ENCODE assay signal across 27 mouse cellular contexts in genomic region chr5:112556640-112557039, GRCm38 (mm10). TPM values are rescaled to one million over a fixed set of nuclear protein-coding genes. Genes with fewer than 3 reads are reported as not detected.
DNase-seq lines count a peak whose midpoint lies in the region; ATAC-seq and TF ChIP-seq lines count a peak whose summit lies in the region.
"Had no signal": no experiment of that assay in that cellular context is flagged by ENCODE, and none has a peak within 500 bp of the region (broad histone marks: within the 10 kb centered on the region; RNA-seq: fewer than 3 reads in every experiment).

No protein-coding gene starts in this region.

- H3K9ac ChIP-seq in hindbrain, embryonic 12.5 days, result no peak overlapping the region
- H3K9ac ChIP-seq in hindbrain, embryonic 16.5 days (ENCODE audit: low read depth, low read length), result no peak overlapping the region
- H3K9ac ChIP-seq in limb, embryonic 14.5 days (ENCODE audit: low read depth, low read length, severe bottlenecking), result no peak overlapping the region
- H3K9ac ChIP-seq: forebrain, embryonic 13.5 days; heart, embryonic 12.5 days; heart, embryonic 15.5 days; hindbrain, embryonic 15.5 days had no signal

- 78% methylated on average over 3 of the region's 3 CpGs for WGBS in hindbrain, embryonic 12.5 days
- 67% methylated on average over 3 of the region's 3 CpGs for WGBS in hindbrain, embryonic 16.5 days
- WGBS in limb, embryonic 14.5 days, result 53% methylated on average over 3 of the region's 3 CpGs
- 81% methylated on average over 3 of the region's 3 CpGs for WGBS in limb, embryonic 10.5 days

- no peak overlapping the region for H3K4me2 ChIP-seq in hindbrain, embryonic 12.5 days (replicated peaks)
- H3K4me2 ChIP-seq in hindbrain, embryonic 16.5 days (ENCODE audit: low read length), result no peak overlapping the region
- H3K4me2 ChIP-seq in limb, embryonic 14.5 days (replicated peaks; ENCODE audit: low read depth, low read length, severe bottlenecking), result no peak overlapping the region
- H3K4me2 ChIP-seq: forebrain, embryonic 13.5 days; heart, embryonic 12.5 days; heart, embryonic 15.5 days; hindbrain, embryonic 15.5 days had no signal

- no peaks in the 10 kb centered on the region for H3K36me3 ChIP-seq in hindbrain, embryonic 12.5 days
- H3K36me3 ChIP-seq in hindbrain, embryonic 16.5 days (ENCODE audit: control insufficient read depth, insufficient read depth, low read length), result no peaks in the 10 kb centered on the region
- no peaks in the 10 kb centered on the region for H3K36me3 ChIP-seq in limb, embryonic 14.5 days (ENCODE audit: control insufficient read depth, insufficient read depth, low read length)
- no peaks in the 10 kb centered on the region for H3K36me3 ChIP-seq in limb, embryonic 10.5 days
- H3K36me3 ChIP-seq: forebrain, embryonic 10.5 days; heart, embryonic 12.5 days; heart, embryonic 15.5 days; hindbrain, embryonic 10.5 days; hindbrain, embryonic 15.5 days had no signal

- peaks cover 30% of the 10 kb centered on the region for H3K4me1 ChIP-seq in hindbrain, embryonic 12.5 days
- peaks cover 25% of the 10 kb centered on the region for H3K4me1 ChIP-seq in hindbrain, embryonic 16.5 days (ENCODE audit: control insufficient read depth, insufficient read depth, low read depth, low read length)
- peaks cover 19% of the 10 kb centered on the region for H3K4me1 ChIP-seq in limb, embryonic 14.5 days (ENCODE audit: control insufficient read depth, insufficient read depth, low read length)
- peaks cover 10% of the 10 kb centered on the region; the same call in 1 of the 2 replicates for H3K4me1 ChIP-seq in limb, embryonic 10.5 days
- H3K4me1 ChIP-seq: heart, embryonic 12.5 days; heart, embryonic 15.5 days had no signal

- TF ChIP-seq CTCF in brain, embryonic 14.5 days (IDR thresholded peaks at IDR 0.05; ENCODE audit: borderline replicate concordance, extremely low read depth, insufficient read depth, insufficient read length), result no peak

- DNase-seq in cerebellum, postnatal 14 days, result peak; percentile 66 to 68
- no peak for DNase-seq in cerebellum, adult 11-12 months
- DNase-seq in limb, embryonic 14.5 days (ENCODE audit: low spot score), result peak; percentile 24
- no peak for DNase-seq in limb, embryonic 10.5 days (ENCODE audit: low spot score)
- DNase-seq in brain, embryonic 14.5 days (ENCODE audit: low read depth), result peak; percentile 42
- DNase-seq in ovary, postnatal 14 days (ENCODE audit: low spot score), result no peak
- DNase-seq: adrenal gland, adult 8-10 months; adrenal gland, postnatal 25 days; cerebellum, postnatal 36 days; gastrocnemius, postnatal 25 days; heart, adult 18-20 months; heart, postnatal 10 days; heart, postnatal 36 days; kidney, adult 18-20 months had no signal

- H3K4me3 ChIP-seq in hindbrain, embryonic 12.5 days, result no peak overlapping the region
- H3K4me3 ChIP-seq in hindbrain, embryonic 16.5 days (ENCODE audit: low read length), result no peak overlapping the region
- H3K4me3 ChIP-seq in limb, embryonic 14.5 days (replicated peaks; ENCODE audit: low read length), result no peak overlapping the region
- no peak overlapping the region for H3K4me3 ChIP-seq in limb, embryonic 10.5 days
- H3K4me3 ChIP-seq: forebrain, embryonic 10.5 days; forebrain, embryonic 13.5 days; heart, embryonic 12.5 days; heart, embryonic 15.5 days; hindbrain, embryonic 10.5 days; hindbrain, embryonic 15.5 days had no signal

- H3K9me3 ChIP-seq in hindbrain, embryonic 12.5 days (replicated peaks), result no peaks in the 10 kb centered on the region
- no peaks in the 10 kb centered on the region for H3K9me3 ChIP-seq in hindbrain, embryonic 16.5 days (ENCODE audit: control insufficient read depth, low read length)
- H3K9me3 ChIP-seq in limb, embryonic 14.5 days (ENCODE audit: control insufficient read depth, low read length), result no peaks in the 10 kb centered on the region
- H3K9me3 ChIP-seq in limb, embryonic 10.5 days (replicated peaks), result no peaks in the 10 kb centered on the region
- H3K9me3 ChIP-seq: forebrain, embryonic 10.5 days; forebrain, embryonic 13.5 days; heart, embryonic 12.5 days; heart, embryonic 15.5 days; hindbrain, embryonic 10.5 days; hindbrain, embryonic 15.5 days had no signal

- TF ChIP-seq POLR2A in limb, embryonic 14.5 days (IDR thresholded peaks at IDR 0.05; ENCODE audit: borderline replicate concordance, extremely low read depth, insufficient read depth, insufficient read length), result no peak
- TF ChIP-seq POLR2A in brain, embryonic 14.5 days (IDR thresholded peaks at IDR 0.05; ENCODE audit: borderline replicate concordance, extremely low read depth, insufficient read depth, insufficient read length, poor library complexity, severe bottlenecking), result no peak

- ATAC-seq in hindbrain, embryonic 12.5 days (ENCODE audit: low FRiP score), result no peak
- no peak for ATAC-seq in hindbrain, embryonic 16.5 days
- ATAC-seq in limb, embryonic 14.5 days (ENCODE audit: low FRiP score, low read depth), result no peak
- ATAC-seq: activated CD4-positive, CD25-positive, alpha-beta regulatory T cell, adult 4 months; CD4-positive, CD25-positive, alpha-beta regulatory T cell, adult 4 months; forebrain, embryonic 13.5 days; inflammation-experienced regulatory T-cells, adult 6 months; intestine, embryonic 16.5 days had no signal

- peaks cover 6% of the 10 kb centered on the region; the same call in 1 of the 2 replicates for H3K27me3 ChIP-seq in hindbrain, embryonic 12.5 days
- no peaks in the 10 kb centered on the region for H3K27me3 ChIP-seq in hindbrain, embryonic 16.5 days (replicated peaks; ENCODE audit: control insufficient read depth, insufficient read depth, low read length)
- H3K27me3 ChIP-seq in limb, embryonic 14.5 days (ENCODE audit: control insufficient read depth, insufficient read depth, low read length), result no peaks in the 10 kb centered on the region
- H3K27me3 ChIP-seq in limb, embryonic 10.5 days (ENCODE audit: low read depth, poor library complexity, severe bottlenecking), result no peaks in the 10 kb centered on the region
- H3K27me3 ChIP-seq: forebrain, embryonic 13.5 days; hindbrain, embryonic 15.5 days had no signal

- H3K27ac ChIP-seq in hindbrain, embryonic 12.5 days, result peak overlapping the region; percentile 40; the same call in 1 of the 2 replicates
- no peak overlapping the region for H3K27ac ChIP-seq in hindbrain, embryonic 16.5 days (ENCODE audit: low read depth, low read length)
- no peak overlapping the region for H3K27ac ChIP-seq in limb, embryonic 14.5 days (replicated peaks; ENCODE audit: low read depth, low read length)
- no peak overlapping the region for H3K27ac ChIP-seq in limb, embryonic 10.5 days
- H3K27ac ChIP-seq: forebrain, embryonic 10.5 days; forebrain, embryonic 13.5 days; heart, embryonic 15.5 days; hindbrain, embryonic 10.5 days; hindbrain, embryonic 15.5 days had no signal

RNA-seq across cellular contexts. Expression of gene Sez6l, which starts 20.3 kb away (rescaled TPM):
- polyA plus RNA-seq in hindbrain, embryonic 12.5 days (2016; fragmentation: Nextera tagmentation; extraction: Ambion mirVana), result 16.0 and 16.4 TPM in 2 replicates
- polyA plus RNA-seq in hindbrain, embryonic 16.5 days (2015; fragmentation: Nextera tagmentation; extraction: Ambion mirVana), result 42.8 and 52.7 TPM in 2 replicates
- polyA plus RNA-seq in limb, embryonic 14.5 days (2012; rRNA removed), result 1.8 and 2.1 TPM in 2 replicates
- 0.83 and 0.89 TPM in 2 replicates for polyA plus RNA-seq in limb, embryonic 14.5 days (2014; fragmentation: Nextera tagmentation; extraction: Ambion mirVana)
- 0.09 and 0.16 TPM in 2 replicates for polyA plus RNA-seq in limb, embryonic 10.5 days (2016; fragmentation: Nextera tagmentation; extraction: Ambion mirVana)
- 87.9 and 114 TPM in 2 replicates for polyA plus RNA-seq in brain, embryonic 14.5 days (2012; rRNA removed)
- polyA plus RNA-seq: activated CD4-positive, CD25-positive, alpha-beta regulatory T cell, adult 4 months; C2C12; CD4-positive, CD25-positive, alpha-beta regulatory T cell, adult 4 months had no signal

Comparison
In these comparisons a context has a peak if more than half of its experiments do, and no peak if none do; other contexts are left out.
1. DNase-seq: peak in cerebellum, postnatal 14 days (2 of 2), limb, embryonic 14.5 days (single experiment) and brain, embryonic 14.5 days (single experiment); none in cerebellum, adult 11-12 months (single experiment), limb, embryonic 10.5 days (single experiment) and ovary, postnatal 14 days (single experiment).